Mouse (Mus musculus) megakaryocyte, embryonic 14.5 days (primary cell): ENCODE results near the gene Mmp15. TPM values are rescaled to one million over a fixed set of nuclear protein-coding genes. Genes with fewer than 3 reads are reported as not detected.

Source experiments
- H3K27me3 ChIP-seq: replicated peaks from 2 replicates; pipeline ENCODE3; 2012; ENCODE audit warnings: inconsistent platforms
- H3K36me3 ChIP-seq: replicated peaks from 2 replicates; pipeline ENCODE3; 2012; ENCODE audit warnings: low read length, inconsistent platforms, mixed read lengths
- H3K4me1 ChIP-seq: 2 replicates; pipeline ENCODE4 v1.6.1; 2012; ENCODE audit warnings: inconsistent platforms
- H3K4me3 ChIP-seq: replicated peaks from 2 replicates; pipeline ENCODE3; 2012; ENCODE audit warnings: moderate library complexity, mild to moderate bottlenecking, inconsistent platforms
- H3K9me3 ChIP-seq: 2 replicates; pipeline ENCODE4 v1.6.1; 2012; ENCODE audit warnings: inconsistent platforms
- FLI1 ChIP-seq: IDR thresholded peaks from 2 replicates; pipeline ENCODE4 v1.6.1; 2012; ENCODE audit warnings: low read length, inconsistent platforms, mixed read lengths
- GATA1 ChIP-seq: IDR thresholded peaks from 3 replicates; pipeline ENCODE4 v1.6.1; 2012; ENCODE audit warnings: mixed read lengths, low read length, inconsistent platforms, borderline replicate concordance
- polyA plus RNA-seq: library from polyadenylated mRNA; stranded (reverse); fragments of >175 nt; gene quantifications from 2 replicates; pipeline ENCODE4 v1.2.3, GENCODE M21; 2012; ENCODE audit warnings: low replicate concordance; ENCODE audit not compliant: insufficient read depth

Mmp15 gene
- polyA plus RNA-seq, 1 experiment = 0.27 TPM

DNA sequence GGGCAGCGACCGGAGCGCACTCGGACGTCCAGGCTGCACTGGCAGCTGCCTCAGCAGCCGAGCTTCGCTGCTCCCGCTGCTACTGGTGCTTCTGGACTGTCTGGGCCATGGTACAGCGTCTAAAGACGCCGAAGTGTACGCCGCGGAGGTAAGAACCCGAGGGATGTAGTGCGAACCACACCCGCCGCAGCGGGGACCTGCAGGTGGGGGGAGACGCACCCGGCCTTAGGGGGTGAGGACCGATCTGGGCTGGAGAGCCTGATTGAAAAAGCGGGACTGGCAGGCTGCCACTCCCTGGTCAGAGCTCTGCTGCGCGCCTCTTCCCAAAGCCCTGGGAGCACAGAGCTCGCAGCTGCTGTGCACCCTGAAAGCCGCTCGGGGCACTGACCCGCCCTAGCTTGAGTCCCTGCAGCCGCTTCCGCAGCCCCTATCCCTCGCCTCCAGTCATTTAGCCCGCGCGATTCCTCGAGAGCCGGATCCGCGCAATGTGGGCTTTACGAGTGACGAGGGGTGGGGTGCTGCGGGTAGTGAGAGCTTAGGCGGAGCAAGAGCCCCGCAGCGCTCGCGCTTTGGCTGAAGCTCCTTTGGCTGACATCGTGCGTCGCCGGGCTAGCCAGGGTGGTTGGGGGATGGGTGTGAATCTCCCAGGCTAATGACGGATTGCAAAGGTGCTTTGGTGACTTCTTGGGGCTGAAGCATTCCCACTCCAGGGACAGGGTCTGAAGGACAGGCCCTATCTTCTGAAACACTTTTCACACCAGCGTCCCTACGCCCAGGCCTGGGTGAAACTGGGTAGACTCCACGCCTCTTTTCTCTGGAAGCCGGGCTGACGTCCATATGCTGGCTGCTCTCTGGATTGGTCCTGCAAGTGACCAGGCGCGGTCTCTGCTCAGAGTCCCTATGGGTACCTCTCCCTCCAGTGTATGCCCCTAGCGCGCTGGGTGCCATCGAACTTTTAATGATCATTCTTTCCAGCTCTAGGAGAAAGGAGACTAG lies 1.1 kb downstream of the Mmp15 start:
- Histone ChIP-seq H3K27me3 (peaks cover 88% of the 10 kb centered on the region), H3K36me3 (peaks cover under 1% of the 10 kb centered on the region), H3K9me3 (no peaks in the 10 kb centered on the region), H3K4me3 (peak overlapping the region; percentile 86), H3K4me1 (peaks cover 41% of the 10 kb centered on the region)
- no peak for TF ChIP-seq FLI1
- TF ChIP-seq GATA1 = no peak

DNA sequence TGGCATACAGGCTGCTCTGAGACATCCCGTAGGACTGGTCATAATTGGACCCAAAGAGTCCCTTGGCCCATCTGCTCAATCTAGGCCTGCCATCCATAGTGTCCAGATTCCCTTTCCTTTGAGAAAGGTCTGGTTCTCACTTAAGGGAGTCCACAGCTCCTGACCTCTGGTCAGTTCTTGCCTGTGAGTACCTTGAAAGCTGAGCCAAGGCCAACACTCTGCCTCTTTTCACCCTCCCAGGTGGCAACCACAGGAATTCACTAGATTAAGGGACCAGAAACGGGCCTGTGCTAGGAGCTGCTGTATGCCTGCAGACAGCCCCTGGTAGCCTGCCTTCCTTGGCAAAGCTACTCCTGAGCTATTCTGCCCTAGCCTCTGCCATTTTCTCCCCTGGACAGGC lies 2.5 kb downstream of the Mmp15 start:
- no peak overlapping the region for H3K4me3 ChIP-seq
- peaks cover 41% of the 10 kb centered on the region for H3K4me1 ChIP-seq
- H3K9me3 ChIP-seq = no peaks in the 10 kb centered on the region
- H3K27me3 ChIP-seq = peaks cover 85% of the 10 kb centered on the region
- no peak for TF ChIP-seq FLI1
- no peak for TF ChIP-seq GATA1
- no peaks in the 10 kb centered on the region for H3K36me3 ChIP-seq

DNA sequence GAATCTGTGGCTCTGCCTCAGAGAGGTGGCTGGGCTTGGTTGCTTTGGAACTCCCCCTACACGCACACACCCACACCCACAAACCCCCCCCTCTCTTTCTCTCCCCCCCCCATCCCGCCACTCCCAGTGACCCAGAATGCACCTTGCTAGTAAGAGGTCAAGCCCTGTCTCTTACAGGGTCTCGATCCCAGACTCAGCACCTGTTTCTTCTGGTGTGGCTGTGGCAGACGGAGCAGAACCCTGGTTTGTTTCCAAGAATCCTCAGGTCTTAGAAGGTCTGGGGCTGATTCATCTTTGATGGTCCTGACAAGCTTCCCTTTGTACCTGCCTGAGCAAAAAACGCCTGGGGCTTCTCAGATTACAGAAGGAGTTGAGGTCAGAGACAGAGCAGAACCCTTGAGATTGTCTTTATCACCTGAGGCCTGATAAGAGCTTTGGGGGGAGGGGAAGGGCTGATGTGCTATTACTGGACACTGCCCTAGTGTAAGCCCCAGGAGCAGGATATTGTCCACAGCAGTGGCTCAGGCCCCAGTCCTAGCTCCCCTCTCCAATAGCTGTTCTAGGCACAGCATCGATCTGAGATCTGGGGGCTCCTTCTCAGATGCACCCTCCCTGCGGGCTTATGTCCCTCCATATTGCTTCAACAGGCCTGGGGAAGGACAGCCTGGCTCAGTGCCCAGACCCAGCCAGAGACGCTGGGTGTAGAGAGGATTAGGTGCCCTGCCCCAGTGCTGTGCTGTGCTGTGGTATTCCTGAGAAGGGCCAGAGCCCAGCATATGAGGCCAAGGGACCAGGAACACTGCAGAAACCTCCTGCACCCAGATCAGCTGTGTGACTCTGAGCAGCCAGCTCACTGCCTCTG lies 6.7 kb downstream of the Mmp15 start:
- Histone ChIP-seq H3K9me3 (no peaks in the 10 kb centered on the region), H3K4me1 (peaks cover 43% of the 10 kb centered on the region), H3K36me3 (no peaks in the 10 kb centered on the region), H3K4me3 (no peak overlapping the region), H3K27me3 (peaks cover 78% of the 10 kb centered on the region)
- TF ChIP-seq GATA1 (no peak), FLI1 (no peak)

DNA sequence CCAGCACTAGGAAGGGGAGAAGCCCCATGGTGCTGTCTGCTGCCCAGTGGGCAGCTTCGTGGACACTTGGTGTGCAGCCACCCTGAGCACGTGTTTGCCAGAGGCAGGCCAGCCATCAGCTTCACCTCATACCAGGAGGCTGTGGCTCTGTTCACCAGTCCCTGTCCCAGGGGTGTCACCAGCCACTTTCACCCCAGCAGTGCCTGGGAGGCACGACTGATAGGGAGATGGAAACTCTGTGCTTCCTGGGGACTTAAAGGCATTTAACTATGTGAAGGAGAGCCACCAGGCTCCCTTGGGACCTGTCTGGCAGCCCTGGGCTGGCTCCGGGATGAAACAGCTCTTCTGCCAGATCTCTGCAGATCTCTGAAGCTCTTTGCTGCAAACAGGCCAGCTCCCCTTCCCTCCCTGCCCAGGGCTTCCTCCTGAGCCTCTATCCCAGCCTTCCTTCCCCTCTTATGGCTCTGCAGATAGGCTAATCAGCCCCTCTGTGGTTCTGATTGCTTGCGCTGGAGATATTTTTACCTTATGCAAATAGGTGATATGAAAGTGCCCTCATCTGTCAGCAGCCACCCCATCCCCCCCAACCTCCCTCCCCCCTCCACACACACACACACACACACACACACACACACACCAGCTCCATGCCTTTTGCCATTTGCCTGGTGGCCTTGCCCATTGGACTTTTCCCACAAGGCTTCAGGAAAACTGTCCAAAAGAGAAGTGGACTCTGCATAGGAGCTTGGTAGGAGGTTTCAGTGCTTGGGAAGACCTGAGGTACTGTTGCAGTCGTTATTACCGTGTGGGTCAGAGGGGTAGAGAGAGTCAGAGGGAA lies 8.3 kb downstream of the Mmp15 start:
- Histone ChIP-seq H3K4me3 (no peak overlapping the region), H3K9me3 (no peaks in the 10 kb centered on the region), H3K4me1 (peaks cover 38% of the 10 kb centered on the region), H3K36me3 (no peaks in the 10 kb centered on the region), H3K27me3 (peaks cover 68% of the 10 kb centered on the region)
- no peak for TF ChIP-seq GATA1
- TF ChIP-seq FLI1 = no peak

DNA sequence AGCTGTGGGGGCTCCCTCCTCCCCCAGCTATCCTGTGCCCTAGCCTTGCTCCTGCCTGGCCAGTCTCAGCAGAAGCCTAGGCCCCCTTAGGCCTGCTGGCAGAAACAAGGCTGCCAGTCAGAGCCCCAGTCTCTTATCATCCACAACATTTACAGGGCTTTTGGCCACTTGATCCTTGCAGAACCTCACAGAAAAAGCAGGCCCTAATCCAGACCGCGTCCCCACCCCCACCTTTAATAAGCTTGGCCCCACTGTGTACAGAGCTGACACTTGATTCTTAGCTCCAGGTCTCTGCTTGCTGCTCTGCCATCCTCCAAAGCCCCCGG lies 8.9 kb downstream of the Mmp15 start:
- H3K4me3 ChIP-seq = no peak overlapping the region
- no peaks in the 10 kb centered on the region for H3K36me3 ChIP-seq
- peaks cover 62% of the 10 kb centered on the region for H3K27me3 ChIP-seq
- no peaks in the 10 kb centered on the region for H3K9me3 ChIP-seq
- TF ChIP-seq FLI1 = no peak
- H3K4me1 ChIP-seq = peaks cover 38% of the 10 kb centered on the region

DNA sequence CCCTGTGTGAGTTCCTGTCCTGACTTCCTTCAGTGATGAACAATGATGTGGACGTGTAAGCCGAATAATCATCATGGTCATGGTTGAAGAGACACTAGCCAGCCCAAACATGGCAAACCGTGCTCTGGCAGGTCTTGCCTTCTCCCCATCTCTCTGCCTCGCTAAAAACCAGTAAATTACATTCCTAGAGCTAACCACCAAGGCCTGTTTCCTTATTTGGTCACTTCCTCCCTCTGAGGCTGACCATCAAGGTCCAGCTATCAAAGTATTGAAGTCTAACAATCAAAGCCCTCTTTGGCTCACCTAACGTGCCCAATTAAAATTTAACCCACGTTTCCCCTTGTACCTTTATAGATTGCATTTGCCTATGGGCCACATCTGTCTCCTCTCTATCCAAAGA lies 10.2 kb downstream of the Mmp15 start:
- Histone ChIP-seq H3K4me1 (peaks cover 45% of the 10 kb centered on the region), H3K9me3 (no peaks in the 10 kb centered on the region), H3K4me3 (no peak overlapping the region), H3K36me3 (no peaks in the 10 kb centered on the region), H3K27me3 (peaks cover 53% of the 10 kb centered on the region)
- TF ChIP-seq FLI1 (no peak), GATA1 (no peak)

DNA sequence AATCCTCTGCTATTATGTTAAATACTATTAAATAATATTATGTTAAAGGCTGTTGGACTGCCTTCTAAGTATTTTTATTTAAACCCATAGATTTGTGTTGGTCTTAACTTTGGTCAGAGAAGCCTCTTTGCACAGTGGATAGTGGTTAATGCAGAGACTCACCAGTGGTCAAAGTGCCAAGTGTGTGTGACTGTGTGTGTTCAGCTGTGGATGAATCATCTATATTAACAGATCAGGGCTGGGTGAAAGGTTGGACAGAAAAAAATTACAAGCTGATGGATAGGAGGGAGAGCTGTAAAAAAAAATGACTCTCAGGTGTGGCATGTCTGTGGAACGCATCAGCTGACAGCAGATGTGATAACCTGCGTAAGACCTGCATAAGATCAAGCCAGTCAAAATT lies 11.8 kb downstream of the Mmp15 start:
- Histone ChIP-seq H3K4me3 (no peak overlapping the region), H3K4me1 (peaks cover 47% of the 10 kb centered on the region), H3K36me3 (no peaks in the 10 kb centered on the region), H3K9me3 (no peaks in the 10 kb centered on the region), H3K27me3 (peaks cover 58% of the 10 kb centered on the region)
- TF ChIP-seq FLI1 = no peak
- no peak for TF ChIP-seq GATA1

DNA sequence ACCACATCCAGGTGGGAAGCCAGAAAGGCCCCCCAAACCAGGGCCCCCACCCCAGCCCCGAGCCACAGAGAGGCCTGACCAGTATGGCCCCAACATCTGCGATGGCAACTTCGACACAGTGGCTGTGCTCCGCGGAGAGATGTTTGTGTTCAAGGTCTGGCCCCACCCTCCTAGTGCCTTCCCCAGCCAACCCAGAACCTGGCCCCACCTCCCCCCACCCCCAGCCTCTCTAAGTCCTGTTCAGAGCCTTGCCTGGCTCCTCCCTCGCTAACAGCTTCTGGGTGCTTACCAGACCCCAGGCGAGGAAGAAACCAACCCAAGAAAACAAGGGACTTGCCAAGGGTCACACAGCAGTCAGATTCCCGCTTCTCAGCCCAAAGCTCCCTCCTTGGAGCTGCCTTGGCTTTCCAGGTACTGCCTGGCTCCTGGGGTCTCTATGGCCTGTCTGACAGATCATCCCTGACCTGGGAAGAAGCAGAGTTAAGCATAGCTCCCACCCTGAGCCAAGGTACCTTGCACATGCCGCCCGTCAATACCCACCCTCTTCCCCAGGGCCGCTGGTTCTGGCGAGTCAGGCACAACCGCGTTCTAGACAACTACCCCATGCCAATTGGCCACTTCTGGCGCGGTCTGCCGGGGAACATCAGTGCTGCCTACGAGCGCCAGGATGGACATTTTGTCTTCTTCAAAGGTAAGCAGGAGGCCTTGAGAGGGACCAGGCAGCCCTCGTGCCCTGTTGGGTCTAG lies 17.7 kb downstream of the Mmp15 start:
- Histone ChIP-seq H3K27me3 (peaks cover 76% of the 10 kb centered on the region), H3K9me3 (no peaks in the 10 kb centered on the region), H3K4me3 (no peak overlapping the region), H3K4me1 (peaks cover 11% of the 10 kb centered on the region), H3K36me3 (no peaks in the 10 kb centered on the region)
- TF ChIP-seq GATA1 (no peak), FLI1 (no peak)
